Mouse (Mus musculus): ENCODE measurements around the gene Zfp771. TPM values are rescaled to one million over a fixed set of nuclear protein-coding genes. Genes with fewer than 3 reads are reported as not detected.

Zfp771 gene
- polyA plus RNA-seq, 1 experiment from 2014 or later, result 63.2 TPM

DNA sequence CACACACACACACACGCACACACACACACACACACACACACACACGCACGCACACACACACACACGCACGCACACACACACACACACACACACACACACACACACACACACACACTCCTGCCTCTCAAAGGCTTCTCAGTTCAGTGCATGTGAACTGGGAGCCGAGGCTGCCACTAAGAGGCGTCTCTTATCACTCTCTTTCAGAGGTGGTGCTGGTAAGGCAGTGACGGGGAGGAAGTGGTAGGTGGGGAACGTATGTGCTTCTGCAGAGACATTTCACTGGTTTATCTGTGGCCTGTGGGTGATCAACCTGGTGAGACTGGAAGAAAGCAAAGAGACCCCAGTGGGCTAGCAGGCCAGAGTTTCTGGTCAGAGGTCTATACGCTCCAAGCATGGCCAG, 41.1 kb downstream of the Zfp771 start:
- Histone ChIP-seq H3K27ac (replicated peaks; ENCODE audit: low read depth, low read length) (no peak overlapping the region), H3K27me3 (ENCODE audit: control insufficient read depth, insufficient read depth, low read length) (no peaks in the 10 kb centered on the region), H3K4me1 (ENCODE audit: control insufficient read depth, insufficient read depth, low read length) (no peaks in the 10 kb centered on the region), H3K9me3 (replicated peaks; ENCODE audit: control insufficient read depth, low read length) (peaks cover 3% of the 10 kb centered on the region; the same call in 1 of the 2 replicates), H3K4me2 (ENCODE audit: low read depth, low read length) (no peak overlapping the region), H3K36me3 (replicated peaks; ENCODE audit: control insufficient read depth, insufficient read depth, low read depth, low read length) (no peaks in the 10 kb centered on the region), H3K9ac (replicated peaks; ENCODE audit: low read length) (no peak overlapping the region), H3K4me3 (ENCODE audit: low read depth, low read length) (no peak overlapping the region)
- DNase-seq (ENCODE audit: low spot score) (no peak), ATAC-seq (replicated peaks; ENCODE audit: insufficient number of reproducible peaks, low FRiP score, low TSS enrichment, low read depth) (no peak)
- 88% methylated on average over 6 of the region's 10 CpGs for WGBS

DNA sequence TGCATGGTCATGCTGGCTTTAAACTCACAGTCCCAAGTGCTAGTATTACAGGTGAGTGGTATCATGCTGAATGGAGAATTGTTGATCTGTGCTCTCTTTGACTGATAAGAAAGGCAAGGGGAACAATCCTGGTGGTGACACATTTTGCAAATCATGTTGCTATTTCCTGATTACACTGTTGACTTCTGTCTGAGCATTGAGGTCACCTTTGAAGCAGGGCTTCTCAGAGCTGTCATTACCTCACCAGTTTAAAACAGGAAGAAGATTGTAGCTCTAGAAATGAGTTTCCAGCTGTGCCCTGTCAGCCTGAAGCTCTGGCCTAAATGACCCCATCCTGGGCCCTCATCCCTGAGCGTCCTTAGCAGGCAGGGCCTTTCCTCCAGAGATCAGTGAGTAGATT, 43.9 kb downstream of the Zfp771 start:
- no peaks in the 10 kb centered on the region for H3K4me1 ChIP-seq (ENCODE audit: control insufficient read depth, insufficient read depth, low read length)
- H3K36me3 ChIP-seq (replicated peaks; ENCODE audit: control insufficient read depth, insufficient read depth, low read depth, low read length), result no peaks in the 10 kb centered on the region
- H3K9me3 ChIP-seq (replicated peaks; ENCODE audit: control insufficient read depth, low read length), result peaks cover 3% of the 10 kb centered on the region; the same call in 1 of the 2 replicates
- H3K4me3 ChIP-seq (ENCODE audit: low read depth, low read length), result no peak overlapping the region
- no peak for DNase-seq (ENCODE audit: low spot score)
- no peak overlapping the region for H3K4me2 ChIP-seq (ENCODE audit: low read depth, low read length)
- no peak for ATAC-seq (replicated peaks; ENCODE audit: insufficient number of reproducible peaks, low FRiP score, low TSS enrichment, low read depth)
- no peak overlapping the region for H3K9ac ChIP-seq (replicated peaks; ENCODE audit: low read length)
- no peaks in the 10 kb centered on the region for H3K27me3 ChIP-seq (ENCODE audit: control insufficient read depth, insufficient read depth, low read length)
- no peak overlapping the region for H3K27ac ChIP-seq (replicated peaks; ENCODE audit: low read depth, low read length)
- 68% methylated on average over 1 of the region's 1 CpGs for WGBS

DNA sequence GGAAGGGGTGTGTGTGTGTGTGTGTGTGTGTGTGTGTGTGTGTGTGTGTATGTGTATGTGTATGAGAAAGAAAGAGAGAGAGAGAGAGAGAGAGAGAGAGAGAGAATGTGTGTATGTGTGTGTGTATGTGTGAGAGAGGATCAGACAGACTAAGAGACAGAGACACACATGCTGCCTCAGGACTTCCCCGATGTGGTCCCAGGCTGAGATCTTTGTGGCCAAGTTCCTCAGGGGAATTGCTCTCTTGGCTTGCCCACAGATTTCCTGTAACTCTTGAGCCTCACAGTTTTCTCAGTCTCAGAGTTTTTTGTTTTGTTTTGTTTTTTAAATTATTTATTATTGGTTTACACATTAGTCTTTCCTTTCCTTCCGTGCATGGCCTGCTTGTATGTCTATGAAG, 45.2 kb downstream of the Zfp771 start:
- Histone ChIP-seq H3K9me3 (replicated peaks; ENCODE audit: control insufficient read depth, low read length) (peaks cover 3% of the 10 kb centered on the region; the same call in 1 of the 2 replicates), H3K4me2 (ENCODE audit: low read depth, low read length) (no peak overlapping the region), H3K27ac (replicated peaks; ENCODE audit: low read depth, low read length) (no peak overlapping the region), H3K4me3 (ENCODE audit: low read depth, low read length) (no peak overlapping the region), H3K9ac (replicated peaks; ENCODE audit: low read length) (no peak overlapping the region), H3K27me3 (ENCODE audit: control insufficient read depth, insufficient read depth, low read length) (no peaks in the 10 kb centered on the region), H3K4me1 (ENCODE audit: control insufficient read depth, insufficient read depth, low read length) (no peaks in the 10 kb centered on the region), H3K36me3 (replicated peaks; ENCODE audit: control insufficient read depth, insufficient read depth, low read depth, low read length) (no peaks in the 10 kb centered on the region)
- WGBS, result 77% methylated on average over 2 of the region's 2 CpGs
- ATAC-seq (replicated peaks; ENCODE audit: insufficient number of reproducible peaks, low FRiP score, low TSS enrichment, low read depth), result no peak
- DNase-seq (ENCODE audit: low spot score), result no peak

DNA sequence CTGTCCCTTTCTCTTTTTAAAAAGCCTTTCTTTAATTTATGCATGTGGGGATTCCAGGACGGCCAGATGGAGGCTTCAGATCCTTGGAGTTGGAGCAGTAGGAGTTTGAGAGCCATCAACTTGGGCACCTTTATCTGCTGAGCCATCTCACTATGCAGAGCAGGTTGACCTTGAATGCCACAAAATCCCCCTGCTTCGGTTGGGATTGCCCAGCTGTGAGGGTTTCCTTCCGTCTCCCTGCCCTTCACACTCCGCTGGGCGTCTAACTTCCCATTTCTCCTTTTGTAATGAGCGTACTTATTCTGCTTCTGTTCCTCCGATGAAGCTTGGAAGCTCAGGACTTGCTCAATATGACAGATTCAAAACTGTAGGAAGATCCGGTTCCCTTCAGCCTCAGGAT, 46.1 kb downstream of the Zfp771 start:
- Histone ChIP-seq H3K4me1 (ENCODE audit: control insufficient read depth, insufficient read depth, low read length) (no peaks in the 10 kb centered on the region), H3K36me3 (replicated peaks; ENCODE audit: control insufficient read depth, insufficient read depth, low read depth, low read length) (no peaks in the 10 kb centered on the region), H3K9me3 (replicated peaks; ENCODE audit: control insufficient read depth, low read length) (peaks cover 3% of the 10 kb centered on the region; the same call in 1 of the 2 replicates), H3K27me3 (ENCODE audit: control insufficient read depth, insufficient read depth, low read length) (no peaks in the 10 kb centered on the region), H3K27ac (replicated peaks; ENCODE audit: low read depth, low read length) (no peak overlapping the region), H3K4me3 (ENCODE audit: low read depth, low read length) (no peak overlapping the region), H3K4me2 (ENCODE audit: low read depth, low read length) (no peak overlapping the region), H3K9ac (replicated peaks; ENCODE audit: low read length) (no peak overlapping the region)
- ATAC-seq (replicated peaks; ENCODE audit: insufficient number of reproducible peaks, low FRiP score, low TSS enrichment, low read depth) (no peak), DNase-seq (ENCODE audit: low spot score) (no peak)
- 62% methylated on average over 8 of the region's 8 CpGs for WGBS

DNA sequence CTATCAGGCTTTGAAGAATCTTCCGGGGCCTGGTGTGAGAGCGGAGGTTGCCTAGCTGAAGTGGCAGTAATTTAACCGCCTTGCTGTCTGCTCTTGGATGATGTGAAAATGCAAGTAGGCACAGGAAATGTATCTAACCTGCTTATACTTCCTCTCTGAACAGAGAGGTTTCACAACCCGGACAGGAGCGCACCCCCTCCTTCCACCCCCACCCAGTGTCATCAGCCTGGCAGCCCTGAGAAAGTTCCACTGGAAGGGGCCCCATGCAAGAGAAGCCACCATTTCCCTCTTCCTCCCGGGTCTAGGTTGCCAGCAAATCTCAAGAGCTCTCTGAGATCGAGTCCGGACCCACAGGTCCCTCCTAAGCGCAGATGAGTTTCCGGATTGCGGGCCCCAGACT, 52.0 kb downstream of the Zfp771 start, which contains the start of gene Itgal:
TSS of gene Itgal (plus strand) at position 163 of the 400 bp plus-strand sequence.
- Histone ChIP-seq H3K9me3 (replicated peaks; ENCODE audit: control insufficient read depth, low read length) (no peaks in the 10 kb centered on the region), H3K4me1 (ENCODE audit: control insufficient read depth, insufficient read depth, low read length) (no peaks in the 10 kb centered on the region), H3K9ac (replicated peaks; ENCODE audit: low read length) (no peak within 1 kb of the TSS), H3K36me3 (replicated peaks; ENCODE audit: control insufficient read depth, insufficient read depth, low read depth, low read length) (no peaks in the 10 kb centered on the region), H3K4me2 (ENCODE audit: low read depth, low read length) (no peak within 1 kb of the TSS), H3K27ac (replicated peaks; ENCODE audit: low read depth, low read length) (no peak within 1 kb of the TSS), H3K4me3 (ENCODE audit: low read depth, low read length) (no peak within 1 kb of the TSS), H3K27me3 (ENCODE audit: control insufficient read depth, insufficient read depth, low read length) (no peaks in the 10 kb centered on the region)
- DNase-seq (ENCODE audit: low spot score) (no peak), ATAC-seq (replicated peaks; ENCODE audit: insufficient number of reproducible peaks, low FRiP score, low TSS enrichment, low read depth) (no peak)
- 81% methylated on average over 11 of the region's 11 CpGs for WGBS

DNA sequence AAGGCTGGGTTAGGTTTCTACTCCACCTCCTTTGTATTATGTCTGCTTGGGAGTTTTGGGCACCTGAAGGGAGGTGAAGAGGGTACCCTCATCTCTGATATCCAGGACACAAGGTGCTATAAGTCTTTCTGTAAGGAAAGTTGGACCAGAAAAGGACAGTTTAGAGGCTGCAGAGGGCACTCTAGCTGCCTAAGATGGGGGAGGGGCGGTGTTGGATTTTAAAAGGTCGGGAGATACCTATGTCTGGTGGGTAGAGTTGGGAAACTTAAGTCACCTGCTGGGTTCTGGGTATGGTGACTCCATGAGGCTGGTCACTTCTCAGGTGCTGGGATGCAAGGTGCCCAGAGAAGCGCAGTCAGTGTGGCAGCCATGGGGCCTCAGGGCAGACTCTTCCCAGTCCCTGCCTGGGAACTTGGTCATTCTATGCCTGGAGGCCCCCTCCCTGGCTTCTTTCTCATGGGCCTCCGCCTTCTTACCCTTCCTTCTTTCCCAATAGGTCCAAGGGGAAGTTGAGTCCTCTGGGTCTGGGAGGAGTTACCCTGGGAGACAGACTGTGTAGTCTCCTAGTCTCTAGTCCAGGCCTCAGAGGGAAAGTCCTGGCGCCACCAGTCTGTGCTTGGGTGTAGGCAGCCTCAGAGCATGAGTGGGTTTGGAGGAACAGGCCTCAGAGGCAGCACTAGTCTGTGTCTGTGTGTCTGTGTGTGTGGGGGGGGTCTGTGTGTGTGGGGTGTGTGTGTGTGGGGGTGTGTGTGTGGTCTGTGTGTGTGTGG, 52.9 kb downstream of the Zfp771 start:
- ATAC-seq (replicated peaks; ENCODE audit: insufficient number of reproducible peaks, low FRiP score, low TSS enrichment, low read depth) (no peak), DNase-seq (ENCODE audit: low spot score) (no peak)
- 76% methylated on average over 5 of the region's 5 CpGs for WGBS
- Histone ChIP-seq H3K4me2 (ENCODE audit: low read depth, low read length) (no peak overlapping the region), H3K9ac (replicated peaks; ENCODE audit: low read length) (no peak overlapping the region), H3K9me3 (replicated peaks; ENCODE audit: control insufficient read depth, low read length) (no peaks in the 10 kb centered on the region), H3K27ac (replicated peaks; ENCODE audit: low read depth, low read length) (no peak overlapping the region), H3K4me1 (ENCODE audit: control insufficient read depth, insufficient read depth, low read length) (no peaks in the 10 kb centered on the region), H3K36me3 (replicated peaks; ENCODE audit: control insufficient read depth, insufficient read depth, low read depth, low read length) (no peaks in the 10 kb centered on the region), H3K4me3 (ENCODE audit: low read depth, low read length) (no peak overlapping the region), H3K27me3 (ENCODE audit: control insufficient read depth, insufficient read depth, low read length) (no peaks in the 10 kb centered on the region)

DNA sequence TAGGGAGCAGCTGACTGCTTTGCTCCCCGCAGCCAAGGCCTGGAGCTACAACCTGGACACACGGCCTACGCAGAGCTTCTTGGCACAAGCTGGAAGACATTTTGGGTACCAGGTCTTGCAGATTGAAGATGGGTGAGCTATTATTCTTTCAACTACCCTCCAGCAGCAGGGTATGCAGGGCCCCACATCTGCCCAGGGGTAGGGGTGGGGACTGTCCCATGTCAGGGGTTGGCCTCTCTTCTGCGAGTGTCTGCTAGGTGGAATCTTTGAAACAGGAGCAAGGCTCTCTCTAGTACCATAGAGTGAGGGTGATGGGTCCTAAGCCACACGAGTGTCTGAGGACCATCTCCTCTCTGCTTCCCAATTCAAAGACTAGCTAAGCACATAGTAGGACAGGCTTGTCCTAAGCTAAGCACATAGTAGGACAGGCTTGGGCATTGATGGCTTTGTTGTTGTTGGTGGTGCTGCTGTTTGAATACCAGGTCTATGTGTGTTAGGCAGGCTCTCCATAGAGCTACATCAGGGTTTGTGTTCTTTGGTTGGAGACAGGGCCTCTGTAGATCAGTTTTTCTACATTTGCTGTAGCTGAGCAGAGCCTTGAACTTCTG, 53.6 kb downstream of the Zfp771 start:
- ATAC-seq (replicated peaks; ENCODE audit: insufficient number of reproducible peaks, low FRiP score, low TSS enrichment, low read depth), result no peak
- no peak overlapping the region for H3K9ac ChIP-seq (replicated peaks; ENCODE audit: low read length)
- H3K27me3 ChIP-seq (ENCODE audit: control insufficient read depth, insufficient read depth, low read length), result no peaks in the 10 kb centered on the region
- no peak overlapping the region for H3K4me3 ChIP-seq (ENCODE audit: low read depth, low read length)
- no peak overlapping the region for H3K4me2 ChIP-seq (ENCODE audit: low read depth, low read length)
- DNase-seq (ENCODE audit: low spot score), result no peak
- no peaks in the 10 kb centered on the region for H3K36me3 ChIP-seq (replicated peaks; ENCODE audit: control insufficient read depth, insufficient read depth, low read depth, low read length)
- no peak overlapping the region for H3K27ac ChIP-seq (replicated peaks; ENCODE audit: low read depth, low read length)
- H3K9me3 ChIP-seq (replicated peaks; ENCODE audit: control insufficient read depth, low read length), result no peaks in the 10 kb centered on the region
- 95% methylated on average over 5 of the region's 5 CpGs for WGBS
- no peaks in the 10 kb centered on the region for H3K4me1 ChIP-seq (ENCODE audit: control insufficient read depth, insufficient read depth, low read length)
